Mouse (Mus musculus): ENCODE results near the gene Adamts17. TPM values are rescaled to one million over a fixed set of nuclear protein-coding genes. Genes with fewer than 3 reads are reported as not detected.

The Adamts17 gene
- total RNA-seq, 2 experiments from 2014 or later = 25.8 to 33.4 TPM

GRCm38 (mm10) chr7:67028902-67029301, 189.4 kb downstream of the Adamts17 start:
- no peak for DNase-seq (ENCODE audit: low spot score in 2 of 2)

DNA sequence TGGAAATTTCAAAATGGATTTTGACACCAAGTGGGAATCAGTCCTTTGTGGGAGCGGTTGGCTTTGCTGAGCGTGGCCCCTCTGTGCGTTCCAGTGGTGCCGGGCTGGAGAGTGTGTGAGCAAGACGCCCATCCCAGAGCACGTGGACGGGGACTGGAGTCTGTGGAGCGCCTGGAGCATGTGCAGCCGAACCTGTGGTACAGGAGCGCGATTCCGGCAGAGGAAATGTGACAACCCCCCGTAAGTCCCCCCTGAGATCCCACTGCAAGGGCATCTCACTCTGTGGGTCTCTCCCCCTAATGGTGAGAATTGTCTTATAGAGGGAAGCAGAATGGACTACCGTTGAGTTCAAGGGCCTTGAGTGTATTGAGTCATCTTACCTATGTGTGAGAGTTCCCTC, 189.9 kb downstream of the Adamts17 start:
- no peak for DNase-seq (ENCODE audit: low spot score in 2 of 2)

- DNase-seq (ENCODE audit: low spot score in 2 of 2) = no peak
These were observed 191.7 kb downstream of the Adamts17 start for GRCm38 (mm10) chr7:67031284-67031683.

GRCm38 (mm10) chr7:67032616-67033015, 193.1 kb downstream of the Adamts17 start:
- no peak for DNase-seq (ENCODE audit: low spot score in 2 of 2)

DNA sequence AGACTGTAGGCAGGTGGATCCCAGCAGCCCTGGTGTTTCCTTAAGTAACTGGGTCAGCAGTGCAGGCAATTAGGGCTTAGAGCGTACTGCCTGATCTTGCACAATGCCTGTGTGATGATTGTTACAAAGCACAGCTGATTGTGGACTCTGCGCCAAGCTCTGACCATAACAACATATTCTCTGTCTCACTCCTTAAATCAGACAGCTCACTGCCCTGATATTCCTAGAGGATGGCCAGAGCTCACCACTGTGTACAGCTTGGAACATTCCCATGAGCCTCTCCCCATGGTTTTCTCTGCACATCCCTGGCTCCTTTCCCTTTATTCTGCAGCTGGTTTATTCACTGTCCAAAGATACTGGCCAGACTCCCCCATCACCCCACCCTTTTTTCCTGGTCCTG, 194.8 kb downstream of the Adamts17 start:
- DNase-seq (ENCODE audit: low spot score in 2 of 2) = no peak

GRCm38 (mm10) chr7:67035246-67035645, 195.7 kb downstream of the Adamts17 start:
- DNase-seq (ENCODE audit: low spot score in 2 of 2) = no peak

DNA sequence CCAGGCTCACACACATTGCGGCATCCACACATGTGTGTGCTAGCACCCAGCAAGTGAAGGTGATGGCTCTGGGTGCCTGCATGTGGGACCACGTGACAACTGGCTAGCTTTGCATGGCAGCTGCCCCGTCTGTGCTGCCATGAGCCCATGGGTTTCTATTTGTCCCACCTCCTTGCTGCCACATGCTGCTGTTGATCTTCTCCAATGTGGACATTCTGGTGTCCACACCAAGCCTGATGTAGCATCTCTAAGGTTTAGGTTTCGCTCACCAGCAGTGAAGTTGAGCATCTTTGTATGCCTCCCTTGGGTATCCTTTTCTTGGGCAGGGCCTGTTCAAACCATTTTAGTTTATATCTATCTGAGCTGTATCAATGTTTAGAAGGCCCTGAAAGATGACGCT, 196.1 kb downstream of the Adamts17 start:
- DNase-seq (ENCODE audit: low spot score in 2 of 2) = no peak

DNA sequence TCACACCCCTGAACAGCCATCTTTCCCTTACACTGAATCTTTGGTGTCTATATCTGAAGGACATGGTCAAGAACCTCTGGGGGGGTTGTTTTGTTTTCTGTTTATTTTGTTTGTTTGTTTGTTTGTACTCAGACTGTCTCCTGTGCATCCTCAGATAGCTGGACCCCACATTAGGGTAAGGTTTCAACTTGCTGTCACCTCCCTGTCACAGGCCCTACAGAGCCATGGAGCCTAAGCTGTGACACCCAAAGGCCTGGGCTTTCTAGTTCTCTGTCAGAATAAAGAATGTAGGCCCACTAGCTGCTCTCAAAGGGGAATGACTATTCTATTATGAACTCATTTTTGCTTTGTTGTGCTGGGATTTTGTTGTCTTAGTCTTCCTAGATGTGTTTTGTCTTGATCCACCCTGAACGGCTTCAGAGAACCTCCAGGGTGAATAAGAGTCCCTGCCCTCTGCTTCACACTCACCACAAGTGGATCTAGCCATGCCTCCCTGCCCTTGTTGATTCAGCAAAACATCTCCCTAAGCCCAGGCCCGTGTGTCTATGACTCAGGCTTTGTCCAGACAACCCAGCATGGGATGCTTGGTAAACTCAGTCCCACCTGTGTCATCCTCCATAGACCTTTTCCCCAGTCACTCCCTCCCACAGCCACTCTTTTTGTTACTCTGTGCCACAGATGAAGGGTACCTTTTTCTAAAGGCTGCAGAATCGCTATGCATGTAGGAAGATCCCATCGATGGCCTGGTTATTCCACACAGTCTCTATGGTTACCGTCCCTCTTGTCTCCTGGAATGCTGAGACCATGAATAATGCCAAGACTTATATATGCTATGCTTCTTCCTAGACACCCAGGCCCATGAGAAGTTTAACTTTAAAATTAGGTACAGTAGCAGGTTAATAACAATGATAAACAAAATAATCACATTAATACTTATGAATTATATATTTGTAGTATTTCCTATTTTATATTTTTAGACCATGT, 197.3 kb downstream of the Adamts17 start:
- DNase-seq (ENCODE audit: low spot score in 2 of 2) = no peak

DNA sequence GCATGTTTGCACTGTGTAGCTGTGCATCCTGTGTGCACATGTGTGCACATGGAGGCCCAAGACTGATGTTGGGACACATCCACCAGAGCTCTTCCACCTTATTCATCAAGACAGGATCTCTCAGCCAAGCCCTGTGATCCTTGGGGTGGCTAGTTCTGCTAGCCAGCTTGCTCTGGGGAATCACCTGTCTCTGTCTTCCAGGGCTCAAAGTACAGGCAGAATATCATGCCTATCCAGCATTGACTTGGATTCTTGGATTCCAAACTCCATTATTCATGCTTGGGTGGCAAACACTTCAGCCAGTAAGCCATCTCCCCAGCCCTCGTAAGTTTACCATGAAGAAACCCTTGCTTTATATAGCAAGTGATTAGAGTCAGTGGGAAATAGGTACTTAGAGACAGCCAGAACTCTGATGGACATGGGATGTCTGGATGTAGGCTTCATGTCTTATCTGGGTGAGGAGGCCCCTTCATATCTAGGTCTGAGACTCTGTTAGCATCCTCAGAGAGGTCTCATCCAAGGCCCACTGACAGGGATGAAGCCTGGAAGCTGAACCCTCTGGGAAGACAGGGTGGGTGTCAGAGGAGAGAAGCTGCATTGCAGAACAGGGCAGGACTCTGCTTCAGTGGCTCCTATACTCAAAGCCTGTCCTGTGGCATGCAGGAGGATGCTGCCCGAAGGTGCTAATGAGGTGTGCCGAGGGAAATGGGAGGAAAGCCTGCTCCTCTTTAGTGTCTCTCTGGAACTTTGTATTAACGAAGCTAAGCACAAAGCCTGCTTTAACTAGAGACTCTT, 198.4 kb downstream of the Adamts17 start:
- DNase-seq (ENCODE audit: low spot score in 2 of 2) = no peak

GRCm38 (mm10) chr7:67039143-67039542, 199.6 kb downstream of the Adamts17 start:
- DNase-seq (ENCODE audit: low spot score in 2 of 2) = no peak

GRCm38 (mm10) chr7:67039861-67040260, 200.3 kb downstream of the Adamts17 start:
- no peak for DNase-seq (ENCODE audit: low spot score in 2 of 2)

GRCm38 (mm10) chr7:67041685-67042084, 202.2 kb downstream of the Adamts17 start:
- DNase-seq (ENCODE audit: low spot score in 2 of 2) = no peak

- DNase-seq (ENCODE audit: low spot score in 2 of 2) = no peak
These were observed 204.7 kb downstream of the Adamts17 start for GRCm38 (mm10) chr7:67044121-67044817.

DNA sequence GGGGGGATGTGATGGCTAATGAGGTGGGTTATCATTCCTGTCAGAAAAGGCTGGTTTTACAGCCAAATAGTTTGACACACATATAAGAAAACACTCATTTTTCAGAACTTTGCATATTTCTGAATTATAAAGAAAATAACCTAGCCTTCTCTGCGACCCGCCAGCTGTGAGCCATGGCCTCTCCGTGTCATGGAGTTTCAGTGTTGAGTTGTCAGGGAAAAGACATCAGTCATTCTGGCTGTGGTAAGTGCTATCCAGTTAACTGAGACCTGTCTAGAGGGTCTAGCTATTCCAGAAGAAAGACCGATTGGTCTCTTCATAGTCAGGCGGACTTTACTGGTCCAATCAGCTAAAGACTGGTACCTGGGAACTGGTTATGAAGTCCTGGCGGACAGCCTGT, 205.7 kb downstream of the Adamts17 start:
- DNase-seq (ENCODE audit: low spot score in 2 of 2) = no peak

DNA sequence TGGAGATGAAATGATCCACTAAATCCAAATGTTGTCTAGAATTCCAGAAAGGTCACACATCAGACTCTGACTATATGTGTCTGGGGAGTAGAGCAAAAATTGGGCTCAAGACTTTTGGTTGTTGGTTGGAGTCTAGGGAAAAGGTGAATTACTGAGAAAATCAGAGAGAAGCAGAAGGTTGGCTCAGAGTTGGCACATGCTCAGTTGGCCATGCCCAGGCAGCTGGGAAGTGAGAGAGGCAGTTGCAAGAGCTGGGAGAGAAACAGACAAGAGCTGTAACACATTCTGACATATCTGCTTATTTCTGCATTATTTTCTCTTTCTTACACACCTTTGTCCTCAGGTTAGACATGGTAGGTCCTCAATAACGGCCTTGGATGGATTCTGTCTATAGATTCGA, 209.7 kb downstream of the Adamts17 start:
- peak; percentile 35 to 41 for DNase-seq (ENCODE audit: low spot score in 2 of 2)

- DNase-seq (ENCODE audit: low spot score in 2 of 2) = no peak
These were observed 210.9 kb downstream of the Adamts17 start for GRCm38 (mm10) chr7:67050424-67050823.

DNA sequence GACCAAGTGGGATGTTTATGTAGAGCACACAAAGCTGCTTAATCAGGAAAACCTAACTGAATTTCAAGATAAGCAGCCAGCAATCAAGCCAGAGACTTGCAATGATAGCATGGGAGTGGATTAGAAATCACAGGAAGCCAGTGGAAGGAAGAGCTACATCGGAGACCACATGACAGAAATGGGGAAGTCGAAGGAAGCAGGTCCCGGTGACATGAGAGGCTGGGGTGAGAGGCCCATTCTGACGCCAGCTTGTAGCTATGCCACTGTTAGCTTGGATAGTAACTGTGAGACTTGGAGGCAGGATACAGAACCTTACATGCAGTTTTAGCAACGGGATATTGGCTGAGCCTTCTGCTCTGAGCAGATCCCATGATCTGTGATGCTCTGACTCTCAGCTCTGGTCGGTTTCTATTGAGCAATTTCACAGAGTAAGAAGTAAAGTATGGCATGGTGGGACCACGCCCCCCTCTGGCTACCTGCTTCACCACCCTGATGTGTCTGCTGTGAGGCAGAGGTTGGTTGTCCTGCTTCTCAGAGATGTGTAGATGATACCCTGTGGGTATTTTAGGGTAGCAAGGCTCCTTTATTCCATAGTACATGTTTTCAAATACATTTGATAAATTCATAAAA, 211.7 kb downstream of the Adamts17 start:
- DNase-seq (ENCODE audit: low spot score in 2 of 2) = no peak

- DNase-seq (ENCODE audit: low spot score in 2 of 2) = no peak
These were observed 215.3 kb downstream of the Adamts17 start for GRCm38 (mm10) chr7:67054876-67055275.

- no peak for DNase-seq (ENCODE audit: low spot score in 2 of 2)
These were observed 216.0 kb downstream of the Adamts17 start for GRCm38 (mm10) chr7:67055510-67055909.

GRCm38 (mm10) chr7:67061756-67062155, 222.2 kb downstream of the Adamts17 start:
- peak; percentile 68 to 70 for DNase-seq (ENCODE audit: low spot score in 2 of 2)

GRCm38 (mm10) chr7:67062571-67062970, 223.0 kb downstream of the Adamts17 start:
- DNase-seq (ENCODE audit: low spot score in 2 of 2) = no peak
